Mouse (Mus musculus) brain, embryonic 14.5 days (tissue): Measurements from ENCODE around the gene Olfr190.

Source experiments
- CTCF ChIP-seq: fragments of 200-500 bp; IDR thresholded peaks from 2 replicates; pipeline ENCODE4 v1.5.1; 2012; ENCODE audit warnings: inconsistent platforms, mild to moderate bottlenecking, moderate library complexity, borderline replicate concordance; ENCODE audit not compliant: insufficient read depth, insufficient read length; ENCODE audit errors: extremely low read depth
- POLR2A ChIP-seq: fragments of 200-500 bp; IDR thresholded peaks from 2 replicates; pipeline ENCODE4 v1.6.1; 2012; ENCODE audit warnings: mild to moderate bottlenecking, inconsistent platforms, borderline replicate concordance; ENCODE audit not compliant: poor library complexity, insufficient read depth, insufficient read length, severe bottlenecking; ENCODE audit errors: extremely low read depth

- TF ChIP-seq CTCF: no peak
- no peak for TF ChIP-seq POLR2A
Observed at GRCm38 (mm10) chr16:59047579-59047978, 30.2 kb downstream of the Olfr190 start.
